Mouse (Mus musculus) kidney, adult 2 months (tissue): ENCODE data around the gene Ncoa1. TPM values are rescaled to one million over a fixed set of nuclear protein-coding genes. Genes with fewer than 3 reads are reported as not detected.

Source experiments
- DNase-seq: peaks from one replicate; pipeline ENCODE4 v3.0.0; 2021
- H3K27ac ChIP-seq: fragments of 200-500 bp; 2 replicates; pipeline ENCODE4 v1.5.1; 2012; ENCODE audit warnings: low read depth, low read length, control low read depth, inconsistent platforms; ENCODE audit not compliant: insufficient read depth
- H3K27me3 ChIP-seq: fragments of 200-500 bp; replicated peaks from 2 replicates; pipeline ENCODE4 v1.6.1; 2012; ENCODE audit warnings: mild to moderate bottlenecking, moderate library complexity, low read length, inconsistent platforms; ENCODE audit not compliant: control insufficient read depth, insufficient read depth
- H3K36me3 ChIP-seq: fragments of 200-500 bp; 2 replicates; pipeline ENCODE4 v1.6.1; 2012; ENCODE audit warnings: mild to moderate bottlenecking, moderate library complexity, low read length, inconsistent platforms; ENCODE audit not compliant: control insufficient read depth, insufficient read depth
- H3K4me1 ChIP-seq: fragments of 200-500 bp; 2 replicates; pipeline ENCODE4 v1.6.1; 2011; ENCODE audit warnings: low read length; ENCODE audit not compliant: control insufficient read depth, insufficient read depth
- H3K4me3 ChIP-seq: fragments of 200-500 bp; 2 replicates; pipeline ENCODE4 v1.5.1; 2011; ENCODE audit warnings: mild to moderate bottlenecking, low read depth, low read length, control low read depth; ENCODE audit not compliant: insufficient read depth
- CTCF ChIP-seq: fragments of 200-500 bp; conservative IDR thresholded peaks from 2 replicates; pipeline ENCODE4 v1.5.1; 2011; ENCODE audit warnings: low read depth, mild to moderate bottlenecking, control low read depth, low read length, moderate library complexity, mixed read lengths; ENCODE audit not compliant: insufficient read depth, insufficient read length
- POLR2A ChIP-seq: fragments of 200-500 bp; IDR thresholded peaks from one replicate; pipeline ENCODE4 v1.6.1; 2011; ENCODE audit warnings: low read depth, low read length, control low read depth
- WGBS: fragments of 180-500 bp; shearing (Covaris S2); methylation state at CpG from one replicate; pipeline ENCODE4 v1.1.7; 2018; 5-methylcytosine and 5-hydroxymethylcytosine counted together
- polyA plus RNA-seq: library from polyadenylated mRNA; depleted of rRNA; stranded (reverse); fragments of >200 nt; gene quantifications from 2 replicates; pipeline ENCODE4 v1.2.3, GENCODE M21; 2012

Ncoa1 gene
- polyA plus RNA-seq, 1 experiment: 20.1 TPM

GRCm38 (mm10) chr12:4431978-4432377, 45.0 kb downstream of the Ncoa1 start:
- DNase-seq: no peak
- Histone ChIP-seq H3K4me3 (no peak overlapping the region), H3K27me3 (no peaks in the 10 kb centered on the region), H3K36me3 (no peaks in the 10 kb centered on the region), H3K4me1 (no peaks in the 10 kb centered on the region), H3K27ac (no peak overlapping the region)
- 92% methylated on average over 5 of the region's 5 CpGs for WGBS
- TF ChIP-seq CTCF: no peak
- TF ChIP-seq POLR2A: no peak

DNA sequence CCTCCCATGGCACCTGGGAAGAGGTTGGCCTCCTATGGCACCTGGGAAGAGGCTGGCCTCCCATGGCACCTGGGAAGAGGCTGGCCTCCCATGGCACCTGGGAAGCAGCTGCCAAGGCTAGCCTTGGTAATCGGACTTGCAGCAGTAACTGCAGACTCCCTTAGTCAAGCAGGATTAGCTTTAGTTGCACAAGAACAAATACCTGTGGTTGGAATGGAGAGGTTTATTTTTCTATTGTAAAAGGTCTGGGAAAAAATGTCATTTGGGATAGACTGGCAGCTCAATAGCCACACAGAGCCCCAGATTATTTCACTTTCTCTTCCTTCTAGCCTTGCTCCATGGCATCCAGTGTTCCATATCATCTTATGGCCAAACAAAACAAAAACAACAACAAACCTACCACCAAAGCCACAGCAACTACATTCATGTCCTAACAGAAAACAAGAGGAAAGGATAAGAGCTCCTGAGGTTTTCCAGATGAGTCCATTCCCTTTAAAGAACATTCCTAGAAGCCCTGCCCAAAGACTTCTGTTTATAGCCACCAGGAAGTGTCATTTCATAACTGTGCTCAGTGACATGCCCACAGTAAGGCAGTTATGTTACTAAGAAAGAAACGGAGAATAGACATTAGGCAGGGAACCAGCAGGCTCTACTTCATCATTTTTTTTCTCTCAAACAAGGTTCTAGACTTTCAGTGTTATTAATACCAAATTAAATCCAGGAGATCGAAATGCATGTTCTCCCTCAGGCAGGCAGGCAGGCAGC, 46.7 kb downstream of the Ncoa1 start:
- Histone ChIP-seq H3K27me3 (no peaks in the 10 kb centered on the region), H3K4me3 (no peak overlapping the region), H3K27ac (no peak overlapping the region; the same call in 1 of the 2 replicates), H3K36me3 (no peaks in the 10 kb centered on the region), H3K4me1 (no peaks in the 10 kb centered on the region)
- DNase-seq: no peak
- 53% methylated on average over 3 of the region's 3 CpGs for WGBS
- TF ChIP-seq CTCF: no peak
- TF ChIP-seq POLR2A: no peak

GRCm38 (mm10) chr12:4418824-4419223, 58.2 kb downstream of the Ncoa1 start:
- TF ChIP-seq POLR2A: no peak
- no peak for TF ChIP-seq CTCF
- no peak for DNase-seq
- Histone ChIP-seq H3K4me1 (no peaks in the 10 kb centered on the region), H3K27ac (no peak overlapping the region), H3K27me3 (no peaks in the 10 kb centered on the region), H3K4me3 (no peak overlapping the region), H3K36me3 (no peaks in the 10 kb centered on the region)
- 85% methylated on average over 4 of the region's 4 CpGs for WGBS

GRCm38 (mm10) chr12:4417626-4418263, 59.2 kb downstream of the Ncoa1 start:
- no peak for TF ChIP-seq CTCF
- no peak for TF ChIP-seq POLR2A
- WGBS: 90% methylated on average over 3 of the region's 3 CpGs
- H3K27ac ChIP-seq: no peak overlapping the region
- H3K27me3 ChIP-seq: no peaks in the 10 kb centered on the region
- H3K36me3 ChIP-seq: no peaks in the 10 kb centered on the region
- H3K4me3 ChIP-seq: no peak overlapping the region
- no peak for DNase-seq
- no peaks in the 10 kb centered on the region for H3K4me1 ChIP-seq

DNA sequence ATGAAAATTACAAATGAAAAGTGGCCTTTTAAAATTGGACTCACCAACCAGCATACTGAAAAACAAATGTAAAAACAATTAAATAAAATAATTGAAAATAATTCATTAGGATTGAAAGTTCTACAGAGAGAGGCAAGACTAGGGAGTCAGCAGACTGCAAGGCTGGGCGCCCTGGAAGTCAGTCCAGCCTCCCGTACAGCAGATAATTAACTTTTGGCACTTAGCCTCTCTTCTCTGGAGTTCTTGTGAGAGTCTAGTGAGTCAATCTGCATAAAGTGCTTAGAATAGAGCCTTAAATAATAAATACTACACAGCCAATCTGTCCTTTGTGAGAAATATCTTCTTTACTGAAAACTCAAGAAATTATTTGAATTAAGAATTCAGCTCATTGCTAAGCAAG, 69.9 kb downstream of the Ncoa1 start:
- 28% methylated on average over 2 of the region's 2 CpGs for WGBS
- DNase-seq: peak; percentile 69
- H3K4me3 ChIP-seq: no peak overlapping the region
- TF ChIP-seq CTCF (no peak), POLR2A (no peak)
- H3K4me1 ChIP-seq: no peaks in the 10 kb centered on the region
- no peaks in the 10 kb centered on the region for H3K36me3 ChIP-seq
- no peaks in the 10 kb centered on the region for H3K27me3 ChIP-seq
- no peak overlapping the region for H3K27ac ChIP-seq

DNA sequence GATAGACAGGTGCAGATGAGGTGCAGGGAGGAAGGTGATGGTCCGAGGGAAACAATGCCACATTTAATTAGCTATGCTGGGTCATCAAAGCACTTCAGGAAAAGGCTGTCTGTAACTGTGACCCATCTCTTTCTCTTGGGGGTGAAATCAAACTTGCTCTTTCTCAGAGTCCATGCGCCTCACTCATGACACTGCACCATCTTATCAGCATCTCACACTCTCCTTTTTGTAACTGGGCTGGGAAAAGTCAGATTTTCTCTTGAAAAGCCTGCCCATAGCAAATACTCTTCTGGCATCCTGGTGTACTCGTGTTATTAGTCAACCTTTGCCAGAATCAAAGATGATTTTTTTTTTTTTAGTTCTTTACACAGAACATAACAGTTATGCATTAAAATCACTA, 70.8 kb downstream of the Ncoa1 start:
- 79% methylated on average over 3 of the region's 3 CpGs for WGBS
- no peak for TF ChIP-seq CTCF
- TF ChIP-seq POLR2A: no peak
- no peak for DNase-seq
- Histone ChIP-seq H3K27ac (no peak overlapping the region), H3K4me1 (no peaks in the 10 kb centered on the region), H3K27me3 (no peaks in the 10 kb centered on the region), H3K4me3 (no peak overlapping the region), H3K36me3 (no peaks in the 10 kb centered on the region)

GRCm38 (mm10) chr12:4403206-4403605, 73.8 kb downstream of the Ncoa1 start:
- H3K36me3 ChIP-seq: no peaks in the 10 kb centered on the region
- no peaks in the 10 kb centered on the region for H3K4me1 ChIP-seq
- H3K4me3 ChIP-seq: no peak overlapping the region
- no peak overlapping the region for H3K27ac ChIP-seq
- DNase-seq: no peak
- TF ChIP-seq CTCF: no peak
- no peak for TF ChIP-seq POLR2A
- H3K27me3 ChIP-seq: no peaks in the 10 kb centered on the region
- WGBS: 89% methylated on average over 4 of the region's 4 CpGs
